Mouse (Mus musculus): Measurements from ENCODE around the gene Vezf1.
"Not testable (repeated sequence)": the region's sequence is repeated elsewhere in the genome, so short reads cannot be mapped to it uniquely, and the experiment has no call there.

Vezf1 gene

GRCm38 (mm10) chr11:88067586-88068410 lies at the start of gene Vezf1:
TSS of gene Vezf1 (plus strand) at chr11:88068279.
- peak; percentile 65 to 76 for DNase-seq (ENCODE audit: low spot score in 2 of 2)

- no peak for DNase-seq (ENCODE audit: low spot score in 2 of 2)
Measured at GRCm38 (mm10) chr11:88023933-88024332, 44.1 kb upstream of the Vezf1 start.

GRCm38 (mm10) chr11:88027391-88028035 lies 40.6 kb upstream of the Vezf1 start:
- no peak for DNase-seq (ENCODE audit: low spot score in 2 of 2)

GRCm38 (mm10) chr11:88028193-88028684 lies 39.8 kb upstream of the Vezf1 start:
- DNase-seq (ENCODE audit: low spot score in 2 of 2): no peak

GRCm38 (mm10) chr11:88030219-88030618 lies 37.9 kb upstream of the Vezf1 start:
- no peak for DNase-seq (ENCODE audit: low spot score in 2 of 2)

GRCm38 (mm10) chr11:88030836-88031235 lies 37.2 kb upstream of the Vezf1 start:
- no peak for DNase-seq (ENCODE audit: low spot score in 2 of 2)

- DNase-seq (ENCODE audit: low spot score in 2 of 2): no peak
Measured at GRCm38 (mm10) chr11:88031753-88032152, 36.3 kb upstream of the Vezf1 start.

GRCm38 (mm10) chr11:88035970-88036369 lies 32.1 kb upstream of the Vezf1 start:
- DNase-seq (ENCODE audit: low spot score in 2 of 2): no peak

GRCm38 (mm10) chr11:88036761-88037251 lies 31.3 kb upstream of the Vezf1 start:
- DNase-seq (ENCODE audit: low spot score in 2 of 2): no peak

GRCm38 (mm10) chr11:88037386-88037785 lies 30.7 kb upstream of the Vezf1 start:
- DNase-seq (ENCODE audit: low spot score in 2 of 2): no peak

- no peak for DNase-seq (ENCODE audit: low spot score in 2 of 2)
Measured at GRCm38 (mm10) chr11:88039066-88039465, 29.0 kb upstream of the Vezf1 start.

- DNase-seq (ENCODE audit: low spot score in 2 of 2): no peak
Measured at GRCm38 (mm10) chr11:88044314-88044713, 23.8 kb upstream of the Vezf1 start.

GRCm38 (mm10) chr11:88045159-88045558 lies 22.9 kb upstream of the Vezf1 start:
- not testable (repeated sequence) for DNase-seq (ENCODE audit: low spot score in 2 of 2)

GRCm38 (mm10) chr11:88045878-88046277 lies 22.2 kb upstream of the Vezf1 start:
- no peak for DNase-seq (ENCODE audit: low spot score in 2 of 2)

GRCm38 (mm10) chr11:88046323-88046937 lies 21.6 kb upstream of the Vezf1 start:
- peak; percentile 20 to 37 for DNase-seq (ENCODE audit: low spot score in 2 of 2)

GRCm38 (mm10) chr11:88046944-88047794 lies 20.9 kb upstream of the Vezf1 start, which contains the start of gene Srsf1:
TSS of gene Srsf1 (plus strand) at chr11:88047373.
- peak; percentile 95 to 97 for DNase-seq (ENCODE audit: low spot score in 2 of 2)

- DNase-seq (ENCODE audit: low spot score in 2 of 2): peak; percentile 46 to 52
Measured at GRCm38 (mm10) chr11:88047871-88048531, 20.1 kb upstream of the Vezf1 start.

- no peak for DNase-seq (ENCODE audit: low spot score in 2 of 2)
Measured at GRCm38 (mm10) chr11:88048961-88049670, 19.0 kb upstream of the Vezf1 start.

- DNase-seq (ENCODE audit: low spot score in 2 of 2): no peak
Measured at GRCm38 (mm10) chr11:88049732-88050131, 18.3 kb upstream of the Vezf1 start.

GRCm38 (mm10) chr11:88052638-88053037 lies 15.4 kb upstream of the Vezf1 start:
- DNase-seq (ENCODE audit: low spot score in 2 of 2): no peak

Data from spleen, postnatal 14 days (tissue).